Mouse (Mus musculus): ENCODE measurements around the gene Irf2bp2.

The Irf2bp2 gene

GRCm38 (mm10) chr8:126565231-126565781 lies 28.5 kb downstream of the Irf2bp2 start:
- ChIA-PET POLR2A (interaction anchor here (0.6 to 3.5 kb wide), 15 partner anchors 8 to 557 kb away, joined by 3 to 25 read pairs (median 3); partner anchors contain the start of gene Irf2bp2 (in 2 of the 4)), CTCF (interaction anchor here (0.6 to 1.0 kb wide), 5 partner anchors 10 to 320 kb away, joined by 3 to 7 read pairs (median 4); no protein-coding TSS in a partner anchor)

- ChIA-PET POLR2A (interaction anchor here in 3 of 4 experiments (0.6 to 3.5 kb wide), 7 partner anchors 7 to 289 kb away, joined by 3 to 25 read pairs (median 3); partner anchors contain the start of gene Irf2bp2 (in 1 of the 3)), CTCF (interaction anchor here in 1 of 4 experiments (0.8 kb wide), 1 partner anchor 321 kb away, joined by 3 read pairs; no protein-coding TSS in a partner anchor)
These were observed 29.1 kb downstream of the Irf2bp2 start for GRCm38 (mm10) chr8:126564551-126565154.

- CTCF ChIA-PET: interaction anchor here in 3 of 4 experiments (0.6 to 1.5 kb wide), 5 partner anchors 26 to 366 kb away, joined by 3 to 4 read pairs (median 3); no protein-coding TSS in a partner anchor
- POLR2A ChIA-PET: interaction anchor here in 1 of 4 experiments (0.6 to 0.8 kb wide), 3 partner anchors 86 to 374 kb away, joined by 3 to 4 read pairs (median 3); partner anchors contain the start of gene Tarbp1
These were observed 32.4 kb downstream of the Irf2bp2 start for GRCm38 (mm10) chr8:126561316-126561841.

GRCm38 (mm10) chr8:126558400-126558953 lies 35.3 kb downstream of the Irf2bp2 start:
- POLR2A ChIA-PET: interaction anchor here (0.6 to 3.7 kb wide), 24 partner anchors 8 to 414 kb away, joined by 3 to 25 read pairs (median 5); partner anchors contain the start of genes Irf2bp2 (in 2 of the 4) and Rbm34 (in 1 of the 4)
- CTCF ChIA-PET: interaction anchor here in 1 of 4 experiments (0.6 to 1.1 kb wide), 4 partner anchors 61 to 417 kb away, joined by 3 to 6 read pairs (median 4); no protein-coding TSS in a partner anchor

- CTCF ChIA-PET: interaction anchor here in 2 of 4 experiments (0.6 to 1.3 kb wide), 4 partner anchors 9 to 363 kb away, joined by 3 to 5 read pairs (median 3); no protein-coding TSS in a partner anchor
- POLR2A ChIA-PET: interaction anchor here (0.6 to 3.7 kb wide), 38 partner anchors 9 to 1025 kb away, joined by 3 to 25 read pairs (median 5); partner anchors contain the start of genes Coa6 (in 1 of the 4), Irf2bp2 (in 1 of the 4), Rbm34 (in 1 of the 4) and Tomm20 (in 1 of the 4)
These were observed 36.4 kb downstream of the Irf2bp2 start for GRCm38 (mm10) chr8:126557403-126557802.

- ChIA-PET CTCF (interaction anchor here in 3 of 4 experiments (0.5 to 1.3 kb wide), 4 partner anchors 10 to 364 kb away, joined by 3 to 5 read pairs (median 4); no protein-coding TSS in a partner anchor), POLR2A (interaction anchor here in 3 of 4 experiments (0.8 to 3.7 kb wide), 13 partner anchors 10 to 390 kb away, joined by 3 to 25 read pairs (median 6); partner anchors contain the start of genes Coa6 (in 1 of the 3), Irf2bp2 (in 1 of the 3) and Tomm20 (in 1 of the 3))
These were observed 37.1 kb downstream of the Irf2bp2 start for GRCm38 (mm10) chr8:126556691-126557090.

- ChIA-PET POLR2A (interaction anchor here in 1 of 4 experiments (0.7 to 1.8 kb wide), 3 partner anchors 13 to 416 kb away, joined by 3 to 7 read pairs (median 4); partner anchors contain the start of gene Rbm34), CTCF (no interaction called here)
These were observed 39.0 kb downstream of the Irf2bp2 start for GRCm38 (mm10) chr8:126554741-126555140.

GRCm38 (mm10) chr8:126551871-126552270 lies 41.9 kb downstream of the Irf2bp2 start:
- CTCF ChIA-PET: no interaction called here
- POLR2A ChIA-PET: interaction anchor here in 2 of 4 experiments (0.6 to 1.7 kb wide), 5 partner anchors 12 to 393 kb away, joined by 3 to 9 read pairs (median 4); no protein-coding TSS in a partner anchor

GRCm38 (mm10) chr8:126550944-126551357 lies 42.8 kb downstream of the Irf2bp2 start:
- POLR2A ChIA-PET: interaction anchor here in 2 of 4 experiments (0.7 to 1.7 kb wide), 6 partner anchors 11 to 394 kb away, joined by 3 to 9 read pairs (median 4); partner anchors contain the start of gene Irf2bp2 (in 1 of the 2)
- CTCF ChIA-PET: interaction anchor here in 1 of 4 experiments (0.6 kb wide), 3 partner anchors 56 to 1306 kb away, joined by 3 to 4 read pairs (median 3); no protein-coding TSS in a partner anchor

- ChIA-PET CTCF (interaction anchor here in 3 of 4 experiments (0.6 to 1.5 kb wide), 4 partner anchors 9 to 373 kb away, joined by 3 to 5 read pairs (median 3); no protein-coding TSS in a partner anchor), POLR2A (interaction anchor here in 2 of 4 experiments (0.5 to 1.9 kb wide), 4 partner anchors 8 to 22 kb away, joined by 3 to 8 read pairs (median 4); no protein-coding TSS in a partner anchor)
These were observed 45.9 kb downstream of the Irf2bp2 start for GRCm38 (mm10) chr8:126547841-126548240.

- POLR2A ChIA-PET: interaction anchor here in 1 of 4 experiments (1.1 kb wide), 1 partner anchor 21 kb away, joined by 3 read pairs; no protein-coding TSS in a partner anchor
- CTCF ChIA-PET: interaction anchor here in 1 of 4 experiments (1.5 kb wide), 1 partner anchor 374 kb away, joined by 3 read pairs; no protein-coding TSS in a partner anchor
These were observed 46.4 kb downstream of the Irf2bp2 start for GRCm38 (mm10) chr8:126547361-126547760.

GRCm38 (mm10) chr8:126546480-126546879 lies 47.3 kb downstream of the Irf2bp2 start:
- CTCF ChIA-PET: interaction anchor here in 1 of 4 experiments (0.6 kb wide), 1 partner anchor 31 kb away, joined by 3 read pairs; no protein-coding TSS in a partner anchor
- POLR2A ChIA-PET: interaction anchor here in 1 of 4 experiments (0.6 kb wide), 2 partner anchors 46 to 267 kb away, joined by 3 to 5 read pairs; no protein-coding TSS in a partner anchor

GRCm38 (mm10) chr8:126543407-126543806 lies 50.4 kb downstream of the Irf2bp2 start:
- ChIA-PET CTCF (interaction anchor here in 2 of 4 experiments (0.6 to 1.7 kb wide), 2 partner anchors 24 to 824 kb away, joined by 3 to 4 read pairs; no protein-coding TSS in a partner anchor), POLR2A (interaction anchor here in 3 of 4 experiments (1.2 to 1.7 kb wide), 4 partner anchors 14 to 50 kb away, joined by 3 to 5 read pairs (median 3); partner anchors contain the start of gene Irf2bp2 (in 1 of the 3))

- ChIA-PET CTCF (interaction anchor here in 2 of 4 experiments (0.6 to 1.7 kb wide), 2 partner anchors 23 to 823 kb away, joined by 3 to 4 read pairs; no protein-coding TSS in a partner anchor), POLR2A (interaction anchor here in 3 of 4 experiments (0.9 to 1.9 kb wide), 7 partner anchors 12 to 67 kb away, joined by 3 to 8 read pairs (median 3); partner anchors contain the start of gene Irf2bp2 (in 1 of the 3))
These were observed 51.0 kb downstream of the Irf2bp2 start for GRCm38 (mm10) chr8:126542757-126543156.

- POLR2A ChIA-PET: interaction anchor here in 3 of 4 experiments (0.9 to 1.9 kb wide), 6 partner anchors 12 to 67 kb away, joined by 3 to 8 read pairs (median 4); partner anchors contain the start of gene Irf2bp2 (in 1 of the 3)
- CTCF ChIA-PET: interaction anchor here in 1 of 4 experiments (1.7 kb wide), 1 partner anchor 22 kb away, joined by 4 read pairs; no protein-coding TSS in a partner anchor
These were observed 51.6 kb downstream of the Irf2bp2 start for GRCm38 (mm10) chr8:126542090-126542689.

- ChIA-PET POLR2A (interaction anchor here in 2 of 4 experiments (1.4 to 3.0 kb wide), 5 partner anchors 8 to 55 kb away, joined by 3 to 21 read pairs (median 9); partner anchors contain the start of gene Irf2bp2 (in 1 of the 2)), CTCF (interaction anchor here in 1 of 4 experiments (1.5 kb wide), 1 partner anchor 381 kb away, joined by 4 read pairs; no protein-coding TSS in a partner anchor)
These were observed 53.5 kb downstream of the Irf2bp2 start for GRCm38 (mm10) chr8:126540298-126540697.

All from embryonic stem cell, embryonic (primary cell).